Mouse (Mus musculus): ENCODE results near the gene Pkp4.

DNA sequence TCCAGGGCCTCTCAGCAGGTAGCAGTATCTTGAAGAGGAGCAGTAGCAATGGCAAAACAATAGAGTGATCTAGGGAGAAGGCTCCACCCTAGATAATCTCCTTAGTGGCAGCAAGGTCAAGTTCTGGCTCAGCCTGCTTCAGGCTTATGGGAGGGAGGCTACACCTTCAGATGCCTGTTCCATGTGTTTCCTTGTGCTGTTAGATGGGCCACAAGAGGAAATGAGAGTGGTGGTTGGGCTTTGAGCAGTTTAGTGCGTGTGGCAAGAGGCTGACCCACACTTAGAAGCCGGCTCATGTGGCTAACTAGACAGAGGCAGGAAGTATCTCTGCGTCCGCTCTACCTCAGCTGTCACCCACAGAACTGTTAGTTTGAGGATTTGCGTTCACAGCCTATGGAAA lies 70.9 kb downstream of the Pkp4 start:
- no peak for TF ChIP-seq CTCF (IDR thresholded peaks at IDR 0.05; ENCODE audit: extremely low read depth, insufficient read depth, insufficient read length, insufficient replicate concordance)
- TF ChIP-seq POLR2A (IDR thresholded peaks at IDR 0.05; ENCODE audit: low read depth, low read length): no peak

Measured in spleen, adult 2 months (tissue).